Mouse (Mus musculus): ENCODE results near the gene Nucks1.
A peak's percentile ranks its signal among the peaks of the same experiment; 100 is the strongest.

Nucks1 gene

DNA sequence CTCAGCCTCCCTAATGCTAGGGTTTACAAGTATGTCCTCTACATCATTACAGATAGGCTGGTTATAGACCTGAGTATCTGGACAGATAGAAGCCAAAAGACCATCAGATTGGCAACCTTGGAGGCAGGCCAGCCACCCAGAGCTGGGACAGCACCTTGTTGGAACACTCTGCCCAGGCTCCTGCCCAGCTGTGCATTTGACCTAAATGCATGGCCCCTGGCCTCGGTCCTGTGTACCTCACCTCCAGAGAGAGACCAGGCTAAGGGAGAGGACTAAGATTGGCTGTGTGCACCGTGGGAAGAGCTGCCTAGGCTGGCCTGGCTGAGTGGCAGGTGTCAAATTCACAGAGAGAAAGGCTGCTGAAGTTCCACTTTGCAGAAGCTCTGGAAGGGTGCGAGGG is 58.2 kb downstream of the Nucks1 start:
- DNase-seq: peak in 1 of 2 experiments; percentile 30

DNA sequence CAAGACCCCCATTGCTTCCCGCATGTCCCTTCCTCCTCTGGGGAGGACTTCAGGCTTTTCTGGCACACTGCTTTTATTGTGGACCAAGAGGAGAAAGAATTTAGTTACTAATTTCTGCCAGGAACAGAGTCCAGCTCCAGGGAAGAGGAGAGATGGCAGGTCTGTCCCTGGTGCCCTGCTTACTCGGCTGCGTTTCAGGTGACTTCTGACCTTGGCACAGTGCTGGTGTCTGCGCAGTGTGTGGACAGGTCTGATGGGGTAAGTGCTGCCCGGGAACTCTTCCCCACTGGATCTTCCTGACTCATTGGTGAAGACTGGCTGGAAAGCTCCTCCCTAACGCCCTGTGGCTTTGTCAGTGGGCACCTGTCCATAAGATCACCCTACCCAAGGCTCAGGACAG is 58.6 kb downstream of the Nucks1 start:
- DNase-seq: peak; percentile 27 to 57

DNA sequence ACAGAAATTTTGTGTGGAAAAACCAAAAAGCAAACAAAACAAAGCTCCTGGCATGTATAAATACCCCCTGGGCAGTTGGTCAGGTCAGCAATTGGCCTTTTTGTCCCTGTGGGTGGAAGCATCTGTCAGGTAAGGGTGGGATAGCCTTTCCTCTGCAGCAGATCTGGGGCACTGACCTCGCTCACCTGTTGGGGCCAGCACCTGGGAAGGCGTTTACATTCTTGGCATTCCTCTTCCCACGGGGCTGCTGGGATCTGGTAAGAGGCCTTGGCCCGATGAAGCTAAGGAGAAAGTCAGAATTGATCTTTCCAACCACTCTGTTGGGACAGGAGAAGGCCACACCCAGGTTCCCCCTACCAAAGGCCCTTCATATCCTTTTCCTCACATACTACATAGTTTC is 59.5 kb downstream of the Nucks1 start:
- DNase-seq: no peak

DNA sequence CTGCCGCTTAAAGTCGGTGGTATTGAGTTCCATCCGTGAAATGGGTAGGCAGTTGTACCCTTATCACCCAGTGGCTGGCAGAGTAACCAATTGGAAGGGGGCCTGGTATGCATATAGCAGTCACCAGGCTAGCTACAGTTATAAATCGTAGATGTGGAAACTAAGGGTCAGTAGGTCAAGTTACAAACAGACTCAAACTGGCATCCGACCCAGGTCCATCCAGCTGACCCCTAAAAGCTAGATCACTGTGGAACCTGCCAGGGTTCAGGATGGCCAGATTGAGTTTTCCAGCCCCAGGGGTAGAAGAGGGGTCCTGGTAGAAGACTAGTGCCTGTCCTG is 60.0 kb downstream of the Nucks1 start:
- DNase-seq: no peak

DNA sequence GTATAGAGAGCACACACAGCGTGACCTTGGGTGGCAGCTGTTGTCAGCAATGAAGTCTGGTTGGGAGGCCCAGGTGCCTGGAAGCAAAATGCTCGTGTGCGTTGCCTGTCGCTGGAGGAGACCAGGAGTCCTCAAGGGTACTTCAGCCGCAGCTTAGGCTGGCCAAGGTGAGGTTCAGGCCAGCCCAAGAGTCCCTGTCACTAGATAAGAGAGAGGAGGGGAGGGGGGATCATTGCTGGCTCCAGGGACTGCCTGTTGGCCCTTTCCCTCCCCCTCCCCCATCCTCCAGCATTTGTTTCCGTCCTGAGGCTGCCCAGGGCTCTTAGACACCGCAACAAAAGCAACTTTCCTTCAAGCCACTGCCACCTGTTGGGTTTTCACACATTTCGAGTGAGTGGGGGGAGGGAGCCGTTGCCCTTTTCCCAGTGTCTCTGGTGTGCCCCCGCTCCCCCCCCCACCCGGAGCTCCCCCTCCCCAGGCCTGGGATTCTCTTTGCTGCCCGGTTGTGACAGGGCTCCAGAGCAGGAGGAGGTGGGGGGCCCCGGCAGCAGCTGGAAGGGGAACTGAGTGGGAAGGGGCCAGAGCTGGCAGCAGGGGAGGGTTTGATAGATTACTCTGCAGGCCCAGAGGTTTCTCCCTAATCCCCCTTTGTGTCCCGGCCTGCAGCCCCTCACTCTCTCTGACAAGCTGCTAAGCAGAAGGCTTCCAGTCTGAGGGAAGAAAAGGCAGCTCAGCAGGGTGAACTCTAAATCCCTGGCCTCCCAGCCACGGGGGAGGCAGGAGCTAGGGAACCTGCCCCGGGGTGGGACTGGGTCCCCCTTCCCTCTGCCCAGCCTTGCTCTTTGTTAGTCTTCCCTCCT is 60.6 kb downstream of the Nucks1 start:
- peak in 1 of 2 experiments; percentile 39 for DNase-seq

DNA sequence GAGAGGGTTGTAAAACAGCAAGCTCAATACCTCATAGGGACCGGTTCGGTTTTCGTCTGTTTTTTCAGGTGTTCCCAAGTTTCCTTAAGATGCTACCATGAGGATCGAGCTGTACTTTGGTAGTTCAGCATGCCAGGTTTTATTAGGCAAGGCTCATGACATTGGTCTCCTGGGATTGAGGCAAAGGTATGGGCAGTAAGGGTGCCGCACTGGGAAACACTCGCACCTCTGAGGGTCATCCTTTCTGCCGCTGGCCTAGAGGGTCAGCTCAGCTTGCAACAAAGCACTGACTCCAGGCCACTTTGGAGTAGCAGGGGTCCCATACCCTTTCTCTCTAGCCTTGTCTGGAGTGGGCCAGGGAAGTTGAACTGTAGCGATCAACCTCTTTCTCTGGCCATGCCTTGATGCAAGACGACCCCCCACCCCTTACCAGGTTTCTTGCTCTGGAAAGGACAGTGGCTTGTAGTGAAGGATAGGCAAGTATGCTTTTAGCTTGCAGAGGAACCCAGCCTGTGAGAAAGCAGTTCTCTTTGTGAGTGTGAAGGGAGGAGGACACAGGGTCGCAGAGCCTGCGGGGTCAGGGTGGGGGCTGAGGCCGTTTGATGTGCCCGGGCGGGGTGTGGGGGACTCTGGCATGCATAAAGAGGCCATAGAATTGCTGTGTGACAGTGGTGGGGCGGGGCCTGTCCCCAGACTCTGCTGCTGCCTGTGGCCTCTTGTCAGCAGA is 61.6 kb downstream of the Nucks1 start:
- peak; percentile 52 to 60 for DNase-seq

DNA sequence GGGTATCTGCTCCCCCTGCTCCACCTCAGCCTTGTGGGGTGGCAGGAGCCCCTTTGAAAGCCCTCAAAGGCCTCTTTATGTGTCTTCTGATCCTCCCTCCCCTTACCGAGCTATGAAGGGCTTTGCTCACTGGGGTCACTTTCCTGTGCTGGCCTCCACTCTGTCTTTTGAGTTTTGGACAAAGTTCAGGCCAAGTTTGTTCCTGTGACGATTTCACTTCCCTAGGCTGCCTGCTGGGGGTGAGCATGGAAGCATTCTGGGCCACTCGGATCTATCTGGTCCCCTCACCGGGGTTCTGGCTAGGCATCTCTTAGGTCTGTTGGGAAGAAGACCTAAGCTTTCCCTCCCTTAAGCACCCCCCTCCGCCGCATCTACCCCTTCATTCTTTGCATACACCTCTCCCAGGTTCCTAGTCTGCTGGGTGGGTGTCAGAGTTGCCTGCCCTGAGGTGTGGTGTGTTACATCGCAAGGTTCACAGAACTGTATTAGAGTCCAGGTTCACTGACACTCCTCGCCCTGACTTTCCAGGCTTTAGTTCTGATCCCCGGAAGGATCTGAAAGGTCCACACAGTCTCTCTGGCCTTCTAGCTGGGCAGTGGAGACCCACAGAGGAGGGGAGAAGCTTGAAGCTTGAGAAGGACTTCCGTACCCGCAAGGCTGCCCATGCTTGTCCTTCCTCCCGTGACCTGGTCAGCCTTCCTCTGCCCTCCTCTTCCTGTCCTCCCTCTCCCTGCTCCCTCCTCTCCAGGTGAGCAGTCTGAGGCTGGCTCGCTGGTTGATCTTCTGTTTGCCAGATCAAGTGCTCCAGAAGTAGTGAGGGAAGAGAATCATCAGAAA is 62.4 kb downstream of the Nucks1 start:
- peak; percentile 45 to 64 for DNase-seq

DNA sequence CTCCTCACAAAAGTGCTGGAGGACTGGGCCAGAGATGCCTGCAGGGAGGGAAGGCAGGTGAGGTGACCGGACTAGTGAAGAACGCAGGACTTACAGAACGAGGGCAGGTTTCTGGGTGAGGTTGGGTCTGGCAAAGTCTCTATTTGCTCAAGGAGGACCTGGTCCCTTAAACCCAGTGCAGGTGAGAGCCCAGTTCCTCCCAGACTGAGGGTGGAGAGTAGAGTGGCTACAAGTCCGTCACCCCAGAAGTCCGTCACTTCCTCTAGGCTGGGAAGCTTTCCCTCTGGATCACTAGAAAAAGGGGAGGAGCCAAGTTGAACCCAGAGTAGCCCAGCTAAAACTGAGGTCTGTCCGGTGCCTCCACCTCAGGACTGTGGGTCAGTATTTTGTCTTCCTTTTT is 63.7 kb downstream of the Nucks1 start:
- no peak for DNase-seq

DNA sequence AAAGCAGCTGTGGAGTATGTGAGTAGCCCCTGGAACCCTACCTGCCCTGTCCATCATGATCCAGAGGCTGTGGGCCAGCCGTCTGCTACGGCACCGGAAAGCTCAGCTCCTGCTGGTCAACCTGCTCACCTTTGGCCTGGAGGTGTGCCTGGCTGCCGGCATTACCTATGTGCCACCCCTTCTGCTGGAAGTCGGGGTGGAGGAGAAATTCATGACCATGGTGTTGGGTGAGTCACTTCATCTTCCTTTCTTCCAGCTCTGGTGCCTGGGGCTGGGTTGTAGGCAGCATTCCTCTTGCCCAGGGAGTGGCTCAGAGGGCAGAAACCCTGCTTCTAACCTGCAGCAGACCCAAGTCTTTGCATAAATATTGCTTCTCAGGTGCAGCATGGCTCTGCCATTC is 66.6 kb downstream of the Nucks1 start:
- no peak for DNase-seq

DNA sequence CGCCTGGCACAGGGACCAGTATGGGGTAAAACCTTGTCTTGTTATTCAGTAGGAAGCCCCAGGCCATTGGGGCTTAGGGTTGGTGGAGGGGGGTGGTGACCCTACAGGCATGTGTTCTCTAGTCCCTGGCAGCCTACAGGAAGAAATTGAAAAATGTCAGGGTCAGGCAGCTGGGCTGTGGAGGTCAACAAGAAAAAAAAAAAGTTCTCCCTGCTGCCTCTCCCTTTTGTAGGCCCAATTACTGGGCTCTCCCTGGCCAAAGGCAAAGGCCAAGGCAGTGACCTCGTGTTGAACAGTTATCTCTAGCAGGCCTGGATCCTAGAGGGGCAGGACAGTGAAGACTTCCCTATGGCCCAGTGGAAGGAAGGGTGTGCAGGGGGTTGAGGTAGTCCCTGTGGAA is 70.1 kb downstream of the Nucks1 start:
- no peak for DNase-seq

DNA sequence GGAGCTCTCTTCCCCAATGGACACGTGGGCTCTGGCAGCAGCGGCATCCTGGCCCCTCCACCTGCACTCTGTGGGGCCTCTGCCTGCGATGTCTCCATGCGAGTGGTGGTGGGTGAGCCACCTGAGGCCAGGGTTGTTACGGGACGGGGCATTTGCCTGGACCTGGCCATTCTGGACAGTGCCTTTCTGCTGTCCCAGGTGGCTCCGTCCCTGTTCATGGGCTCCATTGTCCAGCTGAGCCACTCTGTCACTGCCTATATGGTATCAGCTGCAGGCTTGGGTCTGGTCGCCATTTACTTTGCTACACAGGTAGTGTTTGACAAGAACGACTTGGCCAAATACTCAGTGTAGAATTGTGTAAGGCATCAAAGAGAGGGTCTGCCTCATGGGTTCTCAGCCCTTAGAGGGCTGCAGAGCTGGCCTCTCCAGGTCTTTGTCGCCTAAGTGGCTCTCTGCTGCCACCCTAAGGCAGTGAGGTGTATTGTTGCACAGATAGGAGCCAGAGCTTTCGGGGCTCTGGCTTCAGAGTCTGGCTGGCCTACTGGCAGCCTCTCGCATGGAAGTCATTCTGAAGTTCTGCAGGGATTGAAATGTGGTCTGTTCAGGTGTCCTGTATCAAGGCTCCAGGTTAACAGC is 71.2 kb downstream of the Nucks1 start:
- DNase-seq: peak; percentile 87 to 89

DNA sequence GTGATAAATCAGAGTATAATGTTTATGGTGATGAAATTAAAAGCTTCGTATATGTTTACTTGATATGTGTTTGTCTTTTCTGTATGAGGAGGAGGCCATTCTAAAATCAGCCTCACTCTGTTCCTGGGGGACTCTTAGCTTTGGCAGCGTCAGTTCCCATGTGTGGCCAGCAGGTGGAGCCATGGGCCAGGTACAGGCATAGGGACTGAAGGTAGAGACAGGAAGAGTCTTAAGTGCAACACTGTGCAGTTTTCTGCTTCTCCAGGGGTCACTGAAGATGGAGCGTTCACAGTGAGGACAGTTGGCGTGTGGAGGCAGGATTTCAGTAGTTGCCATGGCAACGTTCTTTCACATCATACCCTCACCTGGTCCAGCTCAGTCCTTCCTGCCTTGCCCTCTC is 72.6 kb downstream of the Nucks1 start:
- DNase-seq: peak; percentile 86 to 88

DNA sequence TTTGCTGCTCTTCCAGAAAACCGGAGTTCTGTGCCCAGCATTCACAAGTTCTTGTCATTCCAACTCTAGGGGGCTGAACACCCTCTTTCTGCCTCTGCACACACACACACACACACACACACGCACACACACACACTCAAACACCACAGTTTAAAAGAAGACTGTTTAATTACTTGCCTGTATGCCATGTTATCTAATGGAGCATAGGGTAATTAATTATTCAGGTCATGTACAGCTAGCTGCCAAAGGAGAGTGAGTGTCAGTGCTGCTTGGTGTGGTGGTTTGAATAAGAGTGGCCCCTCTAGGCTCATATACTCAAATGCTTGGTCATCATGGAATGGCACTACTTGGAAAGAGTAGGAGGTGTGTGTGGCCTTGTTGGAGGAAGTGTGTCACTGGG is 73.5 kb downstream of the Nucks1 start:
- DNase-seq: no peak

Measured in kidney, postnatal 4 days (tissue).